Mouse (Mus musculus): ENCODE measurements around the gene Wdr19. TPM values are rescaled to one million over a fixed set of nuclear protein-coding genes. Genes with fewer than 3 reads are reported as not detected.
A peak's percentile ranks its signal among the peaks of the same experiment; 100 is the strongest.

Wdr19 gene
- polyA plus RNA-seq, 1 experiment from 2014 or later = 16.4 TPM

DNA sequence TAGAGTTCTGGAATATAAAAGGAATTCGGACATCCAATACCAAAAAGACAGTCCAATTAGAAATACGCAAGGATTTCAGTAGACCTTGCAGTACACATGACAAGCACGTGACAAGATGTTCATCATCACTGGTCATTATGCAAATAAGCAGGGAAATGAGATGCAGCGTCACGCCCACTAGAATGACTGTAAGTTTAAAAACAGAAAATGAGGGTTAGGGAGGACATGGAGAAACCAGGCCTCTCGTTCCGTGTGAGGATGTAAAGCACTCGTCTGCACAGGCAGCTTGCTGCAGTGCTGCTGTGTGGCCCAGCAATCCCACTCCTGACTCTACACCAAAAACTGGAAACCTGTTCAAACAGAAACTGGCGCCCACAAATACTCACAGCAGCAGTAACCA lies 29.3 kb upstream of the Wdr19 start:
- 83% methylated on average over 9 of the region's 9 CpGs for WGBS
- peaks cover 12% of the 10 kb centered on the region; the same call in 1 of the 2 replicates for H3K36me3 ChIP-seq
- H3K4me1 ChIP-seq = 0 out of 2 replicates have a peak, but pooled peaks cover 2% of the 10 kb centered on the region
- H3K9ac ChIP-seq = no peak overlapping the region
- no peak overlapping the region for H3K4me2 ChIP-seq (replicated peaks)
- no peaks in the 10 kb centered on the region for H3K27me3 ChIP-seq
- no peak overlapping the region for H3K27ac ChIP-seq
- ATAC-seq (ENCODE audit: low FRiP score) = no peak
- H3K4me3 ChIP-seq = no peak overlapping the region
- H3K9me3 ChIP-seq (replicated peaks) = no peaks in the 10 kb centered on the region

DNA sequence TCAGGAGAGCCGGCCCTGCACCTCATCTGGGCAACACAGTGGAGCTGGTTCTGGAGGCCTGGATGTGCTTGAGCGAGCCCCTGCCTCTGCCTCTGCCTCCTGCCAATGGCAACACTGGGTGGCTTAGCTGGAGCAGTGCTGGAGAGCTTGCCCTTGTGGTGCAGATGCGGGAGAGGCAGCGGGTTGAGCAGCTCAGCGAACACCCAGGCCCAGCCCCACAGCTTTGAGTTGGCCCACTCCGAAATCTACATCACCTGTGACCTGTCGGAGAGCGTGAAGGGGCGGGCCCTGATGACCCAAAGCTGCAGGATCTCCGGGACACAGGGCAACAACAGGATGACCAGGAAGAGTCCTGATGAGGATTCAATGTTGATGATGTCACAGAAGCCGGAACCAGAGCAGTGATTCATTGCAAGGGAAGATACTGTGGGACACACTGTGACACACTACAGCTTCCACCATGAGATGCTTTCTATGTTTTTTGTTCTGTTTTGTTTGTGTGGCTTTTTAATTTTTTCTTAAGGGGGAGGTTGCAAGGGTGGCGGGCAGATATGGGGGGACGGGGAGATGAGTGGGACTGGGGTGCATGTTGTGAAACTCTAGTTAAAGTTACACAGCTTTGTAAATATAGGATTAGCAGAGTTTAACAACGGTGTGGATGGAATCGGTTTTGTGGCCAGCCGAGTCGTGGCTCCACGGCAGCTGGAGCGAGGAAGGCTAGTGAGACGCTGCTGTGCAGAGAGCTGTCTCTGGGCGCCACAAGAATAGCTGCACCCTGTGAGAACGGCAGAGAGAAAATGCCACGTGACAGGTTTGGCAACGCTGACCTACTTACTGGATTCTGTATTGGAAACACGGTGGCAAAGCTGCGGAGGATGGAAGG lies 24.2 kb upstream of the Wdr19 start:
- WGBS = 67% methylated on average over 26 of the region's 26 CpGs
- Histone ChIP-seq H3K9me3 (replicated peaks) (no peaks in the 10 kb centered on the region), H3K4me2 (replicated peaks) (0 out of 2 replicates have a peak overlapping the region, but pooled peaks have one; percentile 15), H3K4me1 (peaks cover 19% of the 10 kb centered on the region), H3K4me3 (no peak overlapping the region), H3K9ac (no peak overlapping the region), H3K27me3 (no peaks in the 10 kb centered on the region), H3K27ac (no peak overlapping the region), H3K36me3 (no peaks in the 10 kb centered on the region)
- peak; percentile 58 for ATAC-seq (ENCODE audit: low FRiP score)

DNA sequence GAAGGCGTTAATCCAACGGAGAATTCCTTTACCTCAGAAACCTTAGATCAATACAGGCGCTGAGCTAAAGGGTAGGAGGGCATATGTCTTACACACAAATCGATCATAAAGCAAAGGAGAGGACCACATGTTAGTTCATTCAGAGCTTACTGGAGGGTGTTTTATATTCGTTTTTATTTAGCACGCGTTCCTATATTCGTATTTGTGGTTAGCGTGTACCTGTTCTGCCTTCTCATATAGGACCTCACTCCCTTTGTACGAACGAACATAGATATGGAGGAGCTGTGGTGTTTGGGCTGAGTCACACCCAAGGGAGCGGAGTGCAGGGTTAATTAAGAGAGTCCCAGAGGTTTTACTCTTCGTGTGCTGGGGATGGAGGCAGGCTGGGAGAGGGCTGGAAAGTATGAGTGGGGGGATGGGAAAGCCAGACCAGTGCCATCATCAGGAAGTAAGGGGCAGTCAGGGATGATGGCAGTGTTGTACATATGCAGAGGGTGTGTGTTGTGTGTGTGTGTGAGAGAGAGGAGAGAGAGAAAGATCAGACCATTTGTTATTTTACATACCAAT lies 23.5 kb upstream of the Wdr19 start:
- 71% methylated on average over 13 of the region's 13 CpGs for WGBS
- no peak overlapping the region for H3K4me3 ChIP-seq
- H3K27me3 ChIP-seq = no peaks in the 10 kb centered on the region
- no peaks in the 10 kb centered on the region for H3K9me3 ChIP-seq (replicated peaks)
- H3K27ac ChIP-seq = peak overlapping the region; percentile 48
- H3K9ac ChIP-seq = no peak overlapping the region
- peak; percentile 57 for ATAC-seq (ENCODE audit: low FRiP score)
- no peaks in the 10 kb centered on the region for H3K36me3 ChIP-seq
- H3K4me2 ChIP-seq (replicated peaks) = 0 out of 2 replicates have a peak overlapping the region, but pooled peaks have one; percentile 15
- H3K4me1 ChIP-seq = peaks cover 20% of the 10 kb centered on the region

- 55% methylated on average over 11 of the region's 11 CpGs for WGBS
- Histone ChIP-seq H3K9me3 (replicated peaks) (no peaks in the 10 kb centered on the region), H3K27ac (peak overlapping the region; percentile 13; the same call in 1 of the 2 replicates), H3K4me3 (no peak overlapping the region), H3K9ac (no peak overlapping the region), H3K4me2 (replicated peaks) (no peak overlapping the region), H3K36me3 (no peaks in the 10 kb centered on the region), H3K27me3 (no peaks in the 10 kb centered on the region), H3K4me1 (peaks cover 22% of the 10 kb centered on the region)
- peak; percentile 58 for ATAC-seq (ENCODE audit: low FRiP score)
Observed at GRCm38 (mm10) chr5:65177026-65177514, 22.4 kb upstream of the Wdr19 start.

DNA sequence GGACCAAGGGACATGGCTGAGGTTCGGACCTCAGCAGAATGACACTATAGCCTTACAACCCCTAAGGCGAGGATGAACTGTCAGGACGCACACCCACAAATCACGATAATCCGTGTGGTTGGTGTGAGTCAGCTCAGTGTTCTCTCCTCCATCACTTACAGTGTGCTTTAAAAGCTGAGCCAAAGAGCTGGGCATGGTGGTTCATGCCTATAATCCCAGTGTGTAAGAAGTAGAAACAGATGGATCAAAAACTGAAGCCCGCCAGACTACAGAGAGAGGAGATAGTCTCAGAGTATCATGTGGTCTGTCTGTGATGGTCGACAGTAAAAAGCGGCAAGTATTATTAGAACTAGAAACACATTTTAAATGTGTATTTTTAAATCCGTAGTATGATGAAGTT lies 21.0 kb upstream of the Wdr19 start:
- no peaks in the 10 kb centered on the region for H3K9me3 ChIP-seq (replicated peaks)
- no peak overlapping the region for H3K27ac ChIP-seq
- H3K4me3 ChIP-seq = no peak overlapping the region
- ATAC-seq (ENCODE audit: low FRiP score) = no peak
- no peaks in the 10 kb centered on the region for H3K27me3 ChIP-seq
- peaks cover 22% of the 10 kb centered on the region for H3K4me1 ChIP-seq
- H3K36me3 ChIP-seq = no peaks in the 10 kb centered on the region
- H3K4me2 ChIP-seq (replicated peaks) = no peak overlapping the region
- WGBS = 91% methylated on average over 9 of the region's 9 CpGs
- no peak overlapping the region for H3K9ac ChIP-seq

DNA sequence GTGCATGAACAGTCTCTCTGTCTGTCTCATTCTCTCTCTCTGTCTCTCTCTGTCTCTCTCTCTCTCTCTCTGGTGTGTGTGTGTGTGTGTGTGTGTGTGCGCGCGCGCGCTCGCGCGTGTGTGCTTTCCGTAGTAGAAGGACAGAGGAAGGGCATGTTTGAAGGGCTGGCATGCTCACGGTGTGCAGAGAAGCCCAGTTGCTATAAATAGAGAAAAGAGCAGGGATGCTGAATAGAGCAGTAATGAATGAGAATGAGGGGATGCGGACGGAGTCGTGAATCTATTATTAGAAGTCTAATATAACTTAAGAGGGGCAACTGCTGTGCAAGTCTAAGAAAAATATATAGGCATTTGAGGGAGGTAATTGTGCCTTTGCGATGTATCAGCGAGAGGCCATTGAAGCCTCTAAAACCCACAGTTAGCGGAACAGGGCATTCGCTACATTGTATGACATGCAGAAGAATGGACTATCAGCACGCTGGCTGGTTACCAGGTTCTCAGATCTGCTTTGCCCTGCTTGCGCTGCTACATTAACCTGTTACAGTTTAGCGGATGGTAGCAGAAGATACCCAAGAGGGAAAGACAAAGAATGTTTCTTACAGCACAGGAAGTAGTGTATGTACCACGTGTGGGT lies 18.2 kb upstream of the Wdr19 start:
- WGBS = 77% methylated on average over 21 of the region's 21 CpGs
- no peak for ATAC-seq (ENCODE audit: low FRiP score)
- 0 out of 2 replicates have a peak overlapping the region, but pooled peaks have one; percentile 12 for H3K27ac ChIP-seq
- no peak overlapping the region for H3K4me3 ChIP-seq
- H3K36me3 ChIP-seq = no peaks in the 10 kb centered on the region
- H3K9ac ChIP-seq = no peak overlapping the region
- H3K9me3 ChIP-seq (replicated peaks) = no peaks in the 10 kb centered on the region
- no peak overlapping the region for H3K4me2 ChIP-seq (replicated peaks)
- H3K27me3 ChIP-seq = no peaks in the 10 kb centered on the region
- H3K4me1 ChIP-seq = peaks cover 14% of the 10 kb centered on the region

GRCm38 (mm10) chr5:65181794-65182169 lies 17.7 kb upstream of the Wdr19 start:
- Histone ChIP-seq H3K36me3 (no peaks in the 10 kb centered on the region), H3K9ac (no peak overlapping the region), H3K4me3 (no peak overlapping the region), H3K9me3 (replicated peaks) (no peaks in the 10 kb centered on the region), H3K4me1 (peaks cover 12% of the 10 kb centered on the region), H3K27ac (0 out of 2 replicates have a peak overlapping the region, but pooled peaks have one; percentile 12), H3K27me3 (no peaks in the 10 kb centered on the region), H3K4me2 (replicated peaks) (no peak overlapping the region)
- 80% methylated on average over 4 of the region's 4 CpGs for WGBS
- no peak for ATAC-seq (ENCODE audit: low FRiP score)

GRCm38 (mm10) chr5:65182268-65182667 lies 17.2 kb upstream of the Wdr19 start:
- Histone ChIP-seq H3K4me1 (peaks cover 8% of the 10 kb centered on the region), H3K27me3 (no peaks in the 10 kb centered on the region), H3K9me3 (replicated peaks) (no peaks in the 10 kb centered on the region), H3K4me3 (no peak overlapping the region), H3K4me2 (replicated peaks) (no peak overlapping the region), H3K9ac (no peak overlapping the region), H3K27ac (no peak overlapping the region), H3K36me3 (no peaks in the 10 kb centered on the region)
- 78% methylated on average over 1 of the region's 1 CpGs for WGBS
- ATAC-seq (ENCODE audit: low FRiP score) = no peak

- Histone ChIP-seq H3K4me2 (replicated peaks) (no peak overlapping the region), H3K4me1 (no peaks in the 10 kb centered on the region), H3K9me3 (replicated peaks) (no peaks in the 10 kb centered on the region; the same call in 1 of the 2 replicates), H3K27me3 (no peaks in the 10 kb centered on the region), H3K36me3 (no peaks in the 10 kb centered on the region), H3K4me3 (no peak overlapping the region), H3K9ac (no peak overlapping the region), H3K27ac (no peak overlapping the region)
- no peak for ATAC-seq (ENCODE audit: low FRiP score)
- 94% methylated on average over 5 of the region's 5 CpGs for WGBS
Observed at GRCm38 (mm10) chr5:65191601-65192000, 7.9 kb upstream of the Wdr19 start.

DNA sequence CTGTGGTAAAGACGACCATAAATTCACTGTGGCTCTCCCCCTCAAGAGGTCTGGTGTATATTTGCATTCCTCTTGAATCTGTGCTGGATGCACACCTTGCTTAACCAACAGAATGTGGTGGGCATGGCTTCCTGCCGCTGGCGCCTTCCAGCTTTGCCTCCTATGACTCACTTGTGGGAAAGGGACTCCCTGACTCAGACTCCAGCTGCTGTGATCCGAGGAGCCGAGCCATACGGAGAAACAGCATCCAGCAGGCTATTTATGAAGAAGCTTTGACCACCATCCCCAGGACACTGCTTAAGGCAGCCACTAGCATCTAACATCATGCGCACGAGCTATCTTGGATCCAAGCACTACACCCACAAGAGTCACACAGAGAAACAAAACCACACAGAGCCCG lies 5.1 kb upstream of the Wdr19 start:
- Histone ChIP-seq H3K4me2 (replicated peaks) (no peak overlapping the region), H3K9ac (no peak overlapping the region), H3K4me3 (no peak overlapping the region), H3K4me1 (no peaks in the 10 kb centered on the region), H3K36me3 (no peaks in the 10 kb centered on the region), H3K27ac (no peak overlapping the region), H3K9me3 (replicated peaks) (no peaks in the 10 kb centered on the region; the same call in 1 of the 2 replicates), H3K27me3 (no peaks in the 10 kb centered on the region)
- no peak for ATAC-seq (ENCODE audit: low FRiP score)
- 93% methylated on average over 9 of the region's 9 CpGs for WGBS

- H3K27me3 ChIP-seq = no peaks in the 10 kb centered on the region
- no peaks in the 10 kb centered on the region for H3K9me3 ChIP-seq (replicated peaks)
Observed at GRCm38 (mm10) chr5:65204726-65205125, 5.2 kb downstream of the Wdr19 start.

GRCm38 (mm10) chr5:65213321-65213720 lies 13.8 kb downstream of the Wdr19 start:
- ATAC-seq (ENCODE audit: low FRiP score) = no peak
- no peaks in the 10 kb centered on the region for H3K27me3 ChIP-seq
- WGBS = 19% methylated on average over 7 of the region's 7 CpGs
- H3K9me3 ChIP-seq (replicated peaks) = no peaks in the 10 kb centered on the region
- H3K27ac ChIP-seq = no peak overlapping the region
- H3K4me2 ChIP-seq (replicated peaks) = no peak overlapping the region
- no peak overlapping the region for H3K9ac ChIP-seq
- H3K36me3 ChIP-seq = 0 out of 2 replicates have a peak, but pooled peaks cover 3% of the 10 kb centered on the region
- H3K4me3 ChIP-seq = no peak overlapping the region
- no peaks in the 10 kb centered on the region for H3K4me1 ChIP-seq

More at GRCm38 (mm10) chr5:65204726-65205125, 5.2 kb downstream of the Wdr19 start:
- WGBS = 87% methylated on average over 2 of the region's 2 CpGs
- H3K4me3 ChIP-seq = no peak overlapping the region
- H3K36me3 ChIP-seq = peaks cover 19% of the 10 kb centered on the region
- ATAC-seq (ENCODE audit: low FRiP score) = no peak
- H3K4me1 ChIP-seq = peaks cover 8% of the 10 kb centered on the region
- H3K9ac ChIP-seq = no peak overlapping the region
- no peak overlapping the region for H3K27ac ChIP-seq
- no peak overlapping the region for H3K4me2 ChIP-seq (replicated peaks)

Measured in hindbrain, embryonic 12.5 days (tissue).